Mouse (Mus musculus): ENCODE results near the gene Mgmt.

- no peak for TF ChIP-seq CTCF (IDR thresholded peaks at IDR 0.05; ENCODE audit: extremely low read depth, insufficient read length, insufficient replicate concordance, low read depth, low read length)
- no peak for TF ChIP-seq POLR2A (IDR thresholded peaks at IDR 0.05; ENCODE audit: low read depth, low read length)
Measured at GRCm38 (mm10) chr7:137065408-137065807, 171.0 kb downstream of the Mgmt start.
